Mouse (Mus musculus): ENCODE measurements around the gene Sf3b1. TPM values are rescaled to one million over a fixed set of nuclear protein-coding genes. Genes with fewer than 3 reads are reported as not detected.

The Sf3b1 gene
- polyA plus RNA-seq, 1 experiment = 39.0 TPM

DNA sequence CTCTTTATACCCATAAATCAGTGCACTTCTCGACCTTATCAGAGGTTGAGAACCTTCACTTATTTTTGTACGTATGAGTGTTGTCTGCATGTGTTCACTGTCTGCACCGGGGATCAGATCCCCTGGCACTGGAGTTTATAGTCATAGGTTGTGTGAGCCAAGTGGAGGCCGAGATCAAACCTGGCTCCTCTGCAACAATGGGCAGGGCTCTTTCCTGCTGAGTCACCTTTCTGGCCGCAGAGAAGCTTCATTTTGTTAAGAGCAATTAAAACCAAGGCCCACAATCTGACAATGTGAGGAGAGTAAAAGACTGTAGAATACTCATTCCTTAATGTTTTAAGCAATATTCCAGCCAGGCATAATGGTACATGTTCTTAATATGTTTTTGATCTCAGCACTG is 33.7 kb downstream of the Sf3b1 start:
- H3K4me3 ChIP-seq (ENCODE audit: extremely low read depth, insufficient read depth, insufficient read length) = no peak overlapping the region
- peaks cover 59% of the 10 kb centered on the region for H3K36me3 ChIP-seq (ENCODE audit: control insufficient read depth, insufficient read depth, low read length)
- DNase-seq (ENCODE audit: low read depth in 1 of 2, low spot score in 2 of 2) = no peak
- H3K27ac ChIP-seq (ENCODE audit: insufficient read depth, low read length) = no peak overlapping the region
- no peak for TF ChIP-seq POLR2A (IDR thresholded peaks at IDR 0.05; ENCODE audit: low read depth, low read length)
- no peak for TF ChIP-seq CTCF (IDR thresholded peaks at IDR 0.05; ENCODE audit: extremely low read depth, insufficient read depth, insufficient read length, insufficient replicate concordance)
- no peaks in the 10 kb centered on the region for H3K27me3 ChIP-seq (ENCODE audit: control insufficient read depth, insufficient read depth, low read length)
- H3K4me1 ChIP-seq (ENCODE audit: control insufficient read depth, insufficient read depth, insufficient read length) = no peaks in the 10 kb centered on the region
- WGBS = 82% methylated on average over 5 of the region's 5 CpGs

- TF ChIP-seq POLR2A (IDR thresholded peaks at IDR 0.05; ENCODE audit: low read depth, low read length) (no peak), CTCF (IDR thresholded peaks at IDR 0.05; ENCODE audit: extremely low read depth, insufficient read depth, insufficient read length, insufficient replicate concordance) (no peak)
- Histone ChIP-seq H3K36me3 (ENCODE audit: control insufficient read depth, insufficient read depth, low read length) (peaks cover 35% of the 10 kb centered on the region), H3K27me3 (ENCODE audit: control insufficient read depth, insufficient read depth, low read length) (no peaks in the 10 kb centered on the region), H3K27ac (ENCODE audit: insufficient read depth, low read length) (no peak overlapping the region), H3K4me3 (ENCODE audit: extremely low read depth, insufficient read depth, insufficient read length) (no peak overlapping the region), H3K4me1 (ENCODE audit: control insufficient read depth, insufficient read depth, insufficient read length) (no peaks in the 10 kb centered on the region)
- no peak for DNase-seq (ENCODE audit: low read depth in 1 of 2, low spot score in 2 of 2)
- 94% methylated on average over 5 of the region's 5 CpGs for WGBS
Measured at GRCm38 (mm10) chr1:54986248-54986647, 41.0 kb downstream of the Sf3b1 start.

DNA sequence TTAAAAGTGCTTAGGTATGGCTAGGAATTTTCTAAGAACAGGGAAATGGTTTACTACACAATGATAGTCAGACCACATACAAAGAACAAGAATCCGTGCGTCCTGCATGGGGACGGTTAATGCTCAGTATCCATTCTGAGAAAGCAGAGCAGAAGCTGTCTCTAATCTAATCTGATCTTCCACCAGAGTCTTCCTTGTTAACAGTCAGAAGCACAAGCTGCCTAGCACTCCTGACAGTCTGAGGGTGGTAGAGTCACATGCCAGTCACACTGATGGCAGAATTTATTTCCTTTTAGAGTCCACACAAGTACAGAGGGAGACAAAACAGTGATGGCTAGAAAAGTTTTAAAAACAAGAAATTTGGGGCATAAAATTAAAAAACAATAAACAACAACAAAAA is 41.5 kb downstream of the Sf3b1 start:
- no peak overlapping the region for H3K27ac ChIP-seq (ENCODE audit: insufficient read depth, low read length)
- WGBS = 93% methylated on average over 3 of the region's 3 CpGs
- TF ChIP-seq CTCF (IDR thresholded peaks at IDR 0.05; ENCODE audit: extremely low read depth, insufficient read depth, insufficient read length, insufficient replicate concordance) = no peak
- TF ChIP-seq POLR2A (IDR thresholded peaks at IDR 0.05; ENCODE audit: low read depth, low read length) = no peak
- DNase-seq (ENCODE audit: low read depth in 1 of 2, low spot score in 2 of 2) = no peak
- H3K4me3 ChIP-seq (ENCODE audit: extremely low read depth, insufficient read depth, insufficient read length) = no peak overlapping the region
- H3K36me3 ChIP-seq (ENCODE audit: control insufficient read depth, insufficient read depth, low read length) = peaks cover 32% of the 10 kb centered on the region
- no peaks in the 10 kb centered on the region for H3K4me1 ChIP-seq (ENCODE audit: control insufficient read depth, insufficient read depth, insufficient read length)
- H3K27me3 ChIP-seq (ENCODE audit: control insufficient read depth, insufficient read depth, low read length) = no peaks in the 10 kb centered on the region

- Histone ChIP-seq H3K36me3 (ENCODE audit: control insufficient read depth, insufficient read depth, low read length) (peaks cover 20% of the 10 kb centered on the region), H3K27ac (ENCODE audit: insufficient read depth, low read length) (no peak overlapping the region), H3K27me3 (ENCODE audit: control insufficient read depth, insufficient read depth, low read length) (no peaks in the 10 kb centered on the region), H3K4me3 (ENCODE audit: extremely low read depth, insufficient read depth, insufficient read length) (no peak overlapping the region), H3K4me1 (ENCODE audit: control insufficient read depth, insufficient read depth, insufficient read length) (no peaks in the 10 kb centered on the region)
- WGBS = 90% methylated on average over 7 of the region's 7 CpGs
- no peak for DNase-seq (ENCODE audit: low read depth in 1 of 2, low spot score in 2 of 2)
- TF ChIP-seq POLR2A (IDR thresholded peaks at IDR 0.05; ENCODE audit: low read depth, low read length) = no peak
- TF ChIP-seq CTCF (IDR thresholded peaks at IDR 0.05; ENCODE audit: extremely low read depth, insufficient read depth, insufficient read length, insufficient replicate concordance) = no peak
Measured at GRCm38 (mm10) chr1:54984154-54984553, 43.1 kb downstream of the Sf3b1 start.

DNA sequence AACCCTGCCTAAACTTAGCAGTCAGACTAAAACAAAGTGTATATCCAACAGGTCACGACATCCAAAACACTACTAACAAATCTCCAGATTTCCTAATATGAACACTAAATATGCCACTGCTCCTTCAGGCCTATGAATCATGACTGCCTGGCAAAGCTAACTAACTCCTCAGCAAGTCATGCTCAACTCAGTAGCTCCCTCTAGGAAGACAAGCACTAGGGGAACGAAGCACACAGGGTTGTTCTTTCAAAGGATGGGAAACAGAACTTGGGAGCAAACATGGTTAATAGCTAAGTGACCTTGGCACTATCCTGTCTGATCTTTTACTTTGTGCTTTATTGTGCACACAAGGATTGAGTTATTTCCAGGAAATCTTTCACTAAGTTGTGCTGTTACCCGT is 43.9 kb downstream of the Sf3b1 start:
- peaks cover 17% of the 10 kb centered on the region for H3K36me3 ChIP-seq (ENCODE audit: control insufficient read depth, insufficient read depth, low read length)
- H3K27ac ChIP-seq (ENCODE audit: insufficient read depth, low read length) = no peak overlapping the region
- TF ChIP-seq CTCF (IDR thresholded peaks at IDR 0.05; ENCODE audit: extremely low read depth, insufficient read depth, insufficient read length, insufficient replicate concordance) (no peak), POLR2A (IDR thresholded peaks at IDR 0.05; ENCODE audit: low read depth, low read length) (no peak)
- no peak overlapping the region for H3K4me3 ChIP-seq (ENCODE audit: extremely low read depth, insufficient read depth, insufficient read length)
- DNase-seq (ENCODE audit: low read depth in 1 of 2, low spot score in 2 of 2) = no peak
- WGBS = 73% methylated on average over 3 of the region's 3 CpGs
- H3K4me1 ChIP-seq (ENCODE audit: control insufficient read depth, insufficient read depth, insufficient read length) = no peaks in the 10 kb centered on the region
- no peaks in the 10 kb centered on the region for H3K27me3 ChIP-seq (ENCODE audit: control insufficient read depth, insufficient read depth, low read length)

DNA sequence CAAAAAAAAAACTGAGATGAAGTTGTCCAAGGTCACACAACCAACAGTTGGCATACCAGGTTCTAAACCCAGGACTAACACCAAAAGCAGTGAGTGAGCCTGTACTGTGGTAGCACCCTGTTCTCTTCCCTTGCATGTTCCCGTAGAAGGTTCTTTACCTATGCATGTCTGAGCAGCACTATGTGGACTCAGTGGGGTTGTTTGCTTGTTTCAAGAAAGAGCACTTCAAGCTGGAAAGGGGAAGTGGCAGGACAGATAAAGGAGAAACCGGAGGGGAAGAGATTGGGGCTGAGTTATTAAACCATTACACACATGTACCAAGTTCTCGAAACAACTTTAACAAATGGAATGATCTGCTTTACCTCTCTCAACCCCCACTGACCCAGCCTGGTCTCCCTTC is 44.6 kb downstream of the Sf3b1 start:
- Histone ChIP-seq H3K27ac (ENCODE audit: insufficient read depth, low read length) (no peak overlapping the region), H3K4me3 (ENCODE audit: extremely low read depth, insufficient read depth, insufficient read length) (no peak overlapping the region), H3K36me3 (ENCODE audit: control insufficient read depth, insufficient read depth, low read length) (peaks cover 14% of the 10 kb centered on the region), H3K4me1 (ENCODE audit: control insufficient read depth, insufficient read depth, insufficient read length) (no peaks in the 10 kb centered on the region), H3K27me3 (ENCODE audit: control insufficient read depth, insufficient read depth, low read length) (no peaks in the 10 kb centered on the region)
- 43% methylated on average over 3 of the region's 3 CpGs for WGBS
- TF ChIP-seq CTCF (IDR thresholded peaks at IDR 0.05; ENCODE audit: extremely low read depth, insufficient read depth, insufficient read length, insufficient replicate concordance) (no peak), POLR2A (IDR thresholded peaks at IDR 0.05; ENCODE audit: low read depth, low read length) (no peak)
- DNase-seq (ENCODE audit: low read depth in 1 of 2, low spot score in 2 of 2) = no peak

DNA sequence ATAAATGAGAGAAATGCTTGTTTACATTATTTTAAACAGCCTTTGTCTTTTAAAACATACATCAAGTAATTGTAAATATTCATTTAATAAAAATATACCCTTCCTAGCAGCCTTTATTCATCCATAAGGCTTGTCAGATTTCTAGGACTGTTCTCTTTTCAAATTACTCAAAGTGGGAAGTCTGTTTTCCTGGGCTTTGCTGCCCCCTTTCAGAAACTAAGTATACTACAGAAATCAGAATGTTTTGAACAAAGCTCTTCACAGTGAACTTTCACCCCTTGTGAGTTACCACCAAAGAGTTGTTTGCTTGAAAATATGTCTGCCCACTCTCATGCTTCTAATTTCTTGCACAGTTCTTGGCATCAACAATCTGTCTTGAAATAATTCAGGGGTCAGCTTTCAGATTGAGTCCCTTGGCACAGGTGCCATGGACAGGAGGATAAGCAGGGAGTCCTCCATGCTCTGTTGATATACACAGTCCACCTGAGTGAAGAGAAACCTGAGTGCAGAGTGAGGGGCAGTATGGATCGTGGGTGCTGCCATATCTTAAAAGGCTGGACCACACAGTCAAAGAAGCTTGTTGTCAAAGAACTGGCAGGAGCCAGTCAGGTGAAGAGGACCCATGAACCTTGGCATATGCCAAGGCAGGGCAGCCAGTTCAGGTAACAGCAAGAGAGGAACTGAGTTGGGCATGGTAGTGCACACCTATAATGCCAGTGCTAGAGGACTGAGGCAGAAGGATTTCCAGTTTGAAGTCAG is 47.9 kb downstream of the Sf3b1 start:
- H3K27ac ChIP-seq (ENCODE audit: insufficient read depth, low read length) = no peak overlapping the region
- 71% methylated on average over 1 of the region's 1 CpGs for WGBS

More for the DNA sequence above, 47.9 kb downstream of the Sf3b1 start:
- Histone ChIP-seq H3K4me1 (ENCODE audit: control insufficient read depth, insufficient read depth, insufficient read length) (no peaks in the 10 kb centered on the region), H3K27me3 (ENCODE audit: control insufficient read depth, insufficient read depth, low read length) (no peaks in the 10 kb centered on the region), H3K36me3 (ENCODE audit: control insufficient read depth, insufficient read depth, low read length) (peaks cover 4% of the 10 kb centered on the region), H3K4me3 (ENCODE audit: extremely low read depth, insufficient read depth, insufficient read length) (no peak overlapping the region)
- no peak for TF ChIP-seq CTCF (IDR thresholded peaks at IDR 0.05; ENCODE audit: extremely low read depth, insufficient read depth, insufficient read length, insufficient replicate concordance)
- TF ChIP-seq POLR2A (IDR thresholded peaks at IDR 0.05; ENCODE audit: low read depth, low read length) = no peak
- DNase-seq (ENCODE audit: low read depth in 1 of 2, low spot score in 2 of 2) = no peak

Measured in spleen, adult 2 months (tissue).